Mouse (Mus musculus) left cerebral cortex, postnatal 36 days (tissue): ENCODE data around the gene Sgcg. TPM values are rescaled to one million over a fixed set of nuclear protein-coding genes. Genes with fewer than 3 reads are reported as not detected.

Source experiments
- DNase-seq, 2 experiments: peaks; one replicate each; pipeline ENCODE4 v3.0.0; 2021 to 2022; ENCODE audit warnings: low spot score in 2 of 2, mixed read lengths in 1 of 2
- intact Hi-C: fragments of 180-260 bp; cut with DNase I; formaldehyde crosslinking; loops from one replicate; pipeline ENCODE4 v1.15.1; 2025
- total RNA-seq, 2 experiments: library from RNA; stranded (reverse); gene quantifications; 2 replicates each; pipeline ENCODE4 v1.2.3; 2021

The Sgcg gene
- total RNA-seq: not detected

DNA sequence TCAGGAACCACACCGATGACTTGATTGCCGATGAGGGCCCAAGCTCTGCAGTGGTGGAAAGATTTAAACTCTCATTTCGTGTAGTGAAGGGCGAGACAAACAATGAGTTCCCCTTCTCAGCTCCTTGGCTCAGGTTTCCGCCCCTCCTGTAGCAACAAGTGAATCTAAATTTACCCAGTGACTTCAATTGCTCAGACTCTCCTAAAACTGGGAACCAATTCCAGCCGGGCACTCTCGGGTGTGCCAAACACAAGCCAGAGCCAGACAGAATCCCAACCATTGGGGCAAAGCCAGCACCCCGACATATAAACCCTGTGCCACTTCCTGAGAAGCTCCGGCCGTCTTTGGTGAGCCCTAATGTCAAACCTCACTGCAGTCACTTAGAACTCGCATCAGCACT lies at the start of gene Sgcg:
Gene Sgcg (minus strand): TSS at position 139 of the 400 bp plus-strand sequence.
- intact Hi-C loops: no loop called here
- no peak for DNase-seq

DNA sequence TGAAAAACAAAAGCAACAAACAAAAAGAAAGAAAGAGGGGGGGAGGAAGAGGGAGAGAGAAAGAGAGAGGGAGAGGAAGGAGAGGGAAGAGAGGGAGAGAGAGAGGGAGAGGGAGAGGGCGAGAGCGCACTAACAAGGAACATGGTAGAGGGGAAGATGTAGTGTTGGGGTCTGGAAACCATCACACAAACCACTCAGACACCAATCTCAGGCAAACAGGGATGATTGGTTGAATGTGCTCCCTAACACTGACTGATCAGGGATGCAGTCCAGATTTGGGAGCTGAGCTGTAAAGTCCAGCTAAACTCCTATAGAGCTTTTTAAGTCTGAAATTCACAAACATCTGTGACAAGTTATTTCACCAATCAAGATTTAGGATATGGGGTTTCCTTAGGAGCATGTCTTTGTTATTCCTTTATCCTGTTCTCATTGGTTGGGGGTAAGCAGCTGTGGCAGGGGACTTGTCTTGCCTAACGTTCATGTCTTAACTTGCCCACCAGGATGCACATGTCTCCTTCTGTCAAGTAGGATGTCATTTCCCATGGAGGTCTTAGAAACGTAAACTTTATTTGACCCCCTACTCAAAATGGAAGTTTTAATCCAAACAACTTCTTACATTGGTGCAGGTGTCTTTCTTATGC lies 45.8 kb upstream of the Sgcg start:
- intact Hi-C loops: no loop called here
- no peak for DNase-seq

DNA sequence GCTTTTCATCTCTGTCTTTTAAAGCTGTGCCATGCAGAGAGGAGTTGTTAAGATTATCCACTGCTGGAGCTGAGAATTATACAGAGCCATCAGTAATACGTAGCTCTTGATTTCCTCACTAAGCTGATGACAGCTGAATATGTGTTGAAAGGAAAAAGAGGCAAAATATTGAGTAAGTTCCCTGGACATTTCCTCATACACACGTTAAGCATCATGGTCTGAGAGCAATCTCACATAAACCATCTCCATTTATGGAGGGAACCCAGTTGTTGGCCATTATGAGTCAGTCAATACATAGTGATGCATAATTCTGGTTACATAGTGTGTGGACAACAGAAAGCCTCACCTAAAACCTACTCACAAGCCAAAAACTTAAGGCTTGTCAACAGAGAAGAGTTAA lies 44.1 kb upstream of the Sgcg start:
- intact Hi-C loops: no loop called here
- no peak for DNase-seq

DNA sequence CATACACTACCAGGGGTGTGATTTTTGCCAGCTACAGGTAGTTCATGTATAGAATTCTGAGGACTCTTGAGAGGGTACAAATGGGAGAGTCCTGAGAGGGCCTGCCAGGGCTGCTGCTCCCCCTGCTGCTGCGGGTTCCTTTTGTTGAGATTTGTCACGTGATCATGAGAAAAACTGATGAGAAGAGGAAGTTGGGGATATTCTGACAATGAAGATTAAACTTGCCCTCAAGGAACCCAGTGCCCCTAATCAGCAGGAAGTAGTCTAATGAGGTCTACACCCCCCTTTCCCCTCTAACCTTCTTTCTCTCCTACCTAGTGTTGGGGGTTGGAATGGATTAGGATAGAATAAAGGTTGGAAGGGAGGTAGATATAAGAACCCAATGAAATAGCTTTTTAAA lies 43.0 kb upstream of the Sgcg start:
- DNase-seq: no peak
- intact Hi-C loops: no loop called here

DNA sequence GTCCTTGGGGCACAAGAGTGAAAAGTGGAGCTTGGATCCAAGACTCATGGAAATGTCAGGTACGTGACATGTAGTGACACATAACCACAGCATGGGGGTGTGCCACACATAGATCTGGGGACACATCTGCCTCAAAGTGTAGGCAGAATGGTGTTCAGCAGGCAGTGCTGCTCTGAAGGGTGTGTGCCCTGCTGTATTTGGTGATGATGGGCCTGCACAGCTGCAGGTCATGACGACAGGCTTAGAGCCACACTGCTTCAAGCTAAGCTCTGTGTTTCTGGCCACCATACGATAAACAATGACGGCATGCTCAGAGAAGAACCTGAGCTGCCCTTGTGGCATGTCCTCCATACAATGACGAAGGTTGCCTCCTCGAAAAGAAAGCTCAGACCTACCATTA lies 41.5 kb upstream of the Sgcg start:
- intact Hi-C loops: loop anchor here (10.0 kb wide), 1 partner anchor 165 kb away; the partner anchor contains the start of gene Sacs

DNA sequence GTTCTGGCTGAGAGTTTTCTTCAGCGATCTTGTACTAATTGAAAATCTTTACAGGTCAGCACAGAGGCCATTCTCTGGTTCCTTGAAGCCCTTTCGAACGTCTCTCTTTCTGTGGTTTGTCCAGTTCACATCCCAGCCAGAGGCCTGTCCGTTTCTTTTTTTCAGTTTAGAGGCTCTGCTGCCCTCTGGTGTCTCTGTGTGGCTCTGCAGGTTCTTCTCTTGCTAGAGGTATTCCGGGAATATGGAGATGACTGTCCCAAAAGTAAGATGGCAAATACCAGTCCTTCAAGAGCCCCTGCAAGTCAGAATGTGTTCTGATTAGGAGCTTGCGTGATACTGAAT lies 36.4 kb upstream of the Sgcg start:
- peak in 1 of 2 experiments; percentile 29 for DNase-seq
- intact Hi-C loops: loop anchor here (1.0 to 10.0 kb wide), 3 partner anchors 52 to 496 kb away; partner anchors contain the start of gene Sacs

More for the DNA sequence above, 41.5 kb upstream of the Sgcg start:
- no peak for DNase-seq

DNA sequence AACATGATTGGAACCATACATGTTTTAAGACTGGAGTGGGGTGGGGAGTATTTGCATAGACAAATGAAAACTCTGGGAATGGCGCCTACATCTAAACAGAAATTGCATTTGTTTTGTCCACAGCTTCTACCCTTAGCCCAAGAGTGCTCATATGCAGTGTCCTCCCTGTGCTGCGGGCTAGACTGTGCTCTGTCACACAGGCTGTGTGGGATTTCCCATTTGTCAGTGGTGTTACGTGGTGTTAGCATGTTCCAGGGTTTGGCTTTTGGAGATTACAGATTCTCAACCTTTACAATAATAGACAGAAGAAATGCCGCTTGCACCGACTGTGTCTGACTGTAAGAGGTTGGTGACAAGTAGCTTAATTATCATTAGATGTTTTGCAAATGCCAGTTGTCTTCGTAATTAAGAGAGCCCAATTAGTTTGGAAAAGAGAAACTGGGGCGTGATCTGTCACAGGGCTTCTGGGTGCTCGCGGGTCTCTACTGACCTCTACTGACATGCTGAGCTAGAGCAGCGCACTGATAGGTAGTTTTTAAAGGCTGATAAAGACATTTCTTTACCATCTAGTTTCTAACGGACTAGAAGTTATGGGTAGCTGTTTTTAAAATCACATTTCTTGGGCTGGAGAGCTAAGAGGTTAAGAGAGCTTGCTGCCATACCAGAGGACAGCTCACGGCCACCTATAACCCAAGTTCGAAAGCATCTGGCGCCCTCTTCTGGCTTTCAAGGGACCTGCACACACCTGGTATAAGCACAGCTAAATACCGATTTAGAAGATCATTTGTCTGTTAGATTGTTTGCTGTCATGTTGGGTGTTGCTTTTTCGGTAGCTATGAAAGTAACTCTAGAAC lies 35.8 kb upstream of the Sgcg start:
- DNase-seq: peak; percentile 41 to 52
- intact Hi-C loops: loop anchor here (1.0 to 10.0 kb wide), 3 partner anchors 52 to 495 kb away; partner anchors contain the start of gene Sacs

DNA sequence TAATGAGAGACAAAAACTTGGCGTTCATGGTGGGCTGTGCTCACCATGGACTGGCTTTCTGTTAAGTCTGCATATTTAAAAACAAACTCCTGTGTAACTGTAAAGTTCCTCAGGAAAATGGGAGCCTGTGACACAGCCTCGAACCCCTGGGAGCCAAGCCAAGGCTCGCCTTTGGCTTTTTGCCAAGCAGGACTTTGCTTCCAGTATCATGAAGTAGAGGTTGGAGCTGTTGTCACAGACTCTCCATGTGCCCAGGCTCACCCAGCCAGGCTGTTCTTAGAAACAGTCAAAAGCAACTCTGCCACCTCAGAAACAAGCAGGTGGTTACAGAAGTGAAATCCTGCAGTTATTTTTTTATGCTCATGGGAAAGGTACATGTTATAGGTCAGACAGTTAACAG lies 32.4 kb upstream of the Sgcg start:
- no peak for DNase-seq
- intact Hi-C loops: loop anchor here (10.0 kb wide), 1 partner anchor 156 kb away; the partner anchor contains the start of gene Sacs

DNA sequence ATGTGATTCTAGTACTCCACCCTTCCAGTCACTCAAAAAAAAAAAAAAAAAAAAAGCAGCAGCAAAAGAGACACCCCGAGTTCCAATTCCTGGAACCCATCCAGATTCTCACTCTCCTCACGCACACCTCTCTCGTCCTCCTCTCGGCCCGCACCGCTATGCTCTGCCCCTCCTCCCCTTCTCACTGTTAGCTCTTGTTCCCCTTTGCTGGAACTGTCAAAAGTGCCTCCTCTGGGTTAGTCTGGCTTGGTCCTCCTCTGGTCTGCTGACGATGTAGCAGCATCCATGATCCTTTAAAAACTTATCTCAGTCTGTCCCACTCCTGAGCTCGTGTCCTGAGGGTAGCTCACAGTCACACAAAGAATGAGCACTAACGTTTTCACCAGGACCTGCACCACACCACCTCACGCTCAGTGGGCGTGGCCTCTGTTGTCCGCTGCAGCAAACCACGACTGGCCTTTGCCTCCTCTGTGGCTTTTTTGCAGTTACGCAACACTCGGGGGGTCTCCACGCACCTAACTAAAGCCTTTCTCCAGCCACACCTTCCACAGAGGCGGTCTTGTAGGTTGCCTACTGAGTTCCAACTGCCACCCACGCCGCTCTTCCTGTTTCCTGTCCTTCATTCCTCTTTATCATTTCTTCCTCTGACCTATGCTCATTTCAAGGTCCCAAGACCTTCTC lies 30.5 kb upstream of the Sgcg start:
- no peak for DNase-seq
- intact Hi-C loops: no loop called here

DNA sequence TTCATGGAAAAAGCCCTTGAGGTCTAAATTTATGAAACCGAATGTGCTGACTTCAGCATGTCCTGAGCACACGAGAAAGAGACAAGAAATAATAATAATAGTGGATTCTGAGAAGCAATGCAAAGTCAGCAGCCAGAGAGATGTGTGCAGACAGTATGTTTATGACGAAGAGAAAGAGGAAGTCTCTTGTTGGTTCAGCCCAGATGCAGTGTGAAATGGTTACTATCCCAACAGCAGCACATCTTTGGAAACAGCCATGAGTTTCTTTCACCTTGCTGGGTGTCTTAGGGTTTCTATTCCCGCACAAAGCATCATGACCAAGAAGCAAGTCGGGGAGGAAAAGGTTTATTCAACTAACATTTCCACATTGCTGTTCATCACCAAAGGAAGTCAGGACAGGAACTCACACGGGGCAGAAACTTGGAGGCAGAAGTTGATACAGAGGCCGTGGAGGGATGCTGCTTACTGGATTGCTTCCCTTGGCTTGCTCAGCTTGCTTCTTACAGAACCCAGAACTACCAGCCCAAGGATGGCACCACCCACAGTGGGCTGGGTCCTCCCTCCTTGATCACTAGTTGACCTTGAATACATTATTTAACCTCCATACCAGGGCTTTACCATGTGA lies 20.5 kb upstream of the Sgcg start:
- DNase-seq: no peak
- intact Hi-C loops: no loop called here

DNA sequence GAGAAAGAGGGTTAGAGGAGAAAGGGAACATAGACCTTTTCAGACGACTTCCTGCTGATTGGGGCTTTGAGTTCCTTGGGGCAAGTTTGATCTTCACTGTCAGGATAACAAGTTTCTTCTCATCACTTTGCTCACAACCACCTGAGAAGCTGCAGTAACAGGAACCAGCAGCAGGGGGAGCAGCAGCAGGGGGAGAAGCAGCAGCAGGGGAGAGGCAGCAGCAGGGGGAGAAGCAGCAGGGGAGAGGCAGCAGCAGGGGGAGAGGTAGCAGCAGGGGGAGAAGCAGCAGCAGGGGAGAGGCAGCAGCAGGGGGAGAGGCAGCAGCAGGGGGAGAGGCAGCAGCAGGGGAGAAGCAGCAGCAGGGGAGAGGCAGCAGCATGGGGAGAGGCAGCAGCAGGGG lies 19.0 kb upstream of the Sgcg start:
- no peak for DNase-seq
- intact Hi-C loops: no loop called here

DNA sequence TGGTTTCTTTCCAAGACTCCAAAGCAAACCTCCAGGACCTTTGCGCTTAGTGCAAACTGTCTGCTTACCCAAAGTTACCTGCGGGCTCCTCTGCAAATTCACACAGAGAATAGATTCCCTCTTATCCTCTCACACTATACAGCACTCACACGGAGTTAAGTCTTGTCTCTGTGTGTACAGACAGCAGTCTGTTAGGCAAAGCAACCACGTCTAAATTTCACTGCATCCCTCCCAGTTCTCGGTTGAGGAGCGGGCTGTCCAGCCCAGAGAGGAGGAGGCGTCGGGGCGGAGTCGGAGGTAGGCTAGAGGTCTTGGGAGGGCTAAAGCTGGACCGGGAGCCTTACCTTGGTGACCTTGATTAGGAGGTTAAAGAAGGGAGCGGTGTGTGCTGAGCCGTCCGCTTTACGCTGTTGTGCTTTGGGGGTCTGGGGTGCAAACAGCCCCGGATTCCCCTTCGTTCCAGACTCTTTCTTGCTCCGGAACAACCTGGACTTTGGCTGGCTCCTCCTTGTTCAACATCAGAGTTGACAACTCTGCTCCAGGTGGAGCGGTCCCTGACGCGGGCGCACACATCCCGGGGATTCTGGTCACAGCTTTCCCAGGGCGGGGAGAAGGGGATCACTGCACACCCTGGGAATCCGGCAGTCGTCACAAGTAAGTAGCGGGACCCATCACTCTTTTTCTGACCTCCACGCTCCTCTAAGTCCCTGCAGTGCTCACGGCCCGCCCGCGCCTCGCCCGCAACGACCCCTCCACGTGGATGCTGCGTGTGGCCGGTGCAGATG lies 16.3 kb upstream of the Sgcg start:
- DNase-seq: no peak
- intact Hi-C loops: no loop called here

DNA sequence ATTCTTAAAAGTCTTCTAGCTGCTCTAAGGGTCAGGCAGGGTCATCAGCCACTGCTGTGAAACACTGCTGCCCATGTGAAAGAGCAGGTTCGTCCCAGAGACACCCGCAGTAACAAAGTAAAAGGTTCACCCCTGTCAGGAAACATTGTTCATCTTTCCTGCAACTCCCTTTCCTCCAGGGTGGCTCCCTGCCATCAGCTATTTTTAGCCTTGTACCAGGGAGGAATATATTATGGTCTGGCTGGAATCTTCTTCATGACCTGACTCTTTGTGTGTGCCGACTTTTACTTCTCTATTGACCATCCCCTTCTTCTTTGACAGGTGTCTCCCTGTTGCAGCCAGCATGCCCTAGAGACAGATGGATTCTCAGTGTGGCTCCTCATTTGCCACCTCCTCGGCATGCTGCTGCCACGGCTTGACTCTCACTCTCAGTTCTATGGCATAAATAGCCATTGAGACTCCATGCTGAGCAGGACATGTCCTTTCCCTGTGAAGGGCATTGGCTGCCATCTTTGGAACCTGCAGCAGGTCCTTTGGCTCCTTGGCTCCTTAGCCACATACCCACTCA lies 9.7 kb upstream of the Sgcg start:
- no peak for DNase-seq
- intact Hi-C loops: no loop called here

DNA sequence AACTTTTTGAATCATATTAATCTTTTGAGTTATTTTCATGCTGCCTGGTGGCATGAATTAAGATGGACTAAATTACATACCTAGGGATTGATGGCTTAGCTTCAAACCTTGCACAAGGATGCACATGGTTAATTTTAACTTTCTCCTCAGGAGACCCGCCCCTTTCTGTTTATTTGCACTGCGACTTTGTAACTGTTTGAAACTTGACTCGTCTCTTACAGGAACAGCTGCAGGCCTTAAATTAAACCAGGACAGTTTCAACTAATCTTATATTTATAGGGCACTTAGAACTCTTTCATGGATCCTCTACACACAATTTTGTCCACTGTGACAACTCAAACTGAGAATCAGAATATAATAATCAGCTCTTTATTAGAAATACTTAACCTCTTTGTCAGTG lies 794 bp upstream of the Sgcg start:
- intact Hi-C loops: no loop called here
- no peak for DNase-seq

DNA sequence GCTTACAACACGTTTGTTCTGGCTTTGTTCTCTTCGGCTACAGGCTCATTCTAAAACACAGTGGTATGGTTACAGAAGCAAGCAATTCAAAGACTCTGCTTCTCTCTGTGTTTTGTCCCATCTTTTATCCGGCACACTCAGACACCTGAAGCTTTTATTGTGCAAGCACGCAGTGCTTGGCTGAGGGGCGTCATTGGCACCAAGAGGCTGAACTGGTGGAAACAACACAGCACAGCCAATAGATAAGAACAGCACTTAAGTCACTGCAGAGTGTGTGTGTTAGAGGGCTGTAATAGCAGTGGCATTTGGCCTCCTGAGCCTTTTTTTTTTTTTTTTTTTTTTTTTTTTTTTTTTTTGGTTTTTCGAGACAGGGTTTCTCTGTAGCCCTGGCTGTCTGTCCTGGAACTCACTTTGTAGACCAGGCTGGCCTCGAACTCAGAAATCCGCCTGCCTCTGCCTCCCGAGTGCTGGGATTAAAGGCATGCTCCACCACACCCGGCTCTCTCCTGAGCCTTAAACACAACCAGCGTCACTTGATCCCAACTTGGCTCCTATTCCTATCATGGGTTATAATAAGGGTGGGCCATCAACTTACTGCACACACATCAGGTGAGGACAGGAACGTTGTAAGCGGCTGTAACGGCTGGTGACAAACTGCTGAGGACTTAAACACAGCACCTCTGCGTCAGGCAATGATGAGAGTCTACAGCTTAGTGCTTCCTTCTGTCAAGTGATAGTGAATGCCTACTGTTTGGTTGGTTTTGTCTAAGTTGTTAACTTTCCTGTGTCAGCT lies 5.5 kb downstream of the Sgcg start:
- intact Hi-C loops: no loop called here
- no peak for DNase-seq

DNA sequence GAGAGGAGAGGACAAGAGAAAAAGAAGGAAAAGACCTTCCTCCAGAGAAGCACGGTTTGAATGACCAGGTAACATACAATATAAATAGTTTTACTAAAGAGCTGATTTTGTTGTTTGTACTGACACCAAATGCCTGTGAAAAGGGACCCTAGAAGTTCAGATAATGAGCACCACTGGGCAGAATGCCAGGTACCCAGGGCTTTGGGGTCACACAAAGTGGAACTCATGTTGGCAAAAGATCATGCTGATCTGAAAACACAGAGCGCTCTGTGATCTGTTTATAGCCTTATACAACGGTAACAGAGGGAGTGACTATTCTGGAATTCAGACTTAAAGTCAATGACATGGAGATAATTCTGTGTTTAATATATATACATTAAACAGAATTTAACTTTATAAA lies 11.8 kb downstream of the Sgcg start:
- intact Hi-C loops: no loop called here
- no peak for DNase-seq

DNA sequence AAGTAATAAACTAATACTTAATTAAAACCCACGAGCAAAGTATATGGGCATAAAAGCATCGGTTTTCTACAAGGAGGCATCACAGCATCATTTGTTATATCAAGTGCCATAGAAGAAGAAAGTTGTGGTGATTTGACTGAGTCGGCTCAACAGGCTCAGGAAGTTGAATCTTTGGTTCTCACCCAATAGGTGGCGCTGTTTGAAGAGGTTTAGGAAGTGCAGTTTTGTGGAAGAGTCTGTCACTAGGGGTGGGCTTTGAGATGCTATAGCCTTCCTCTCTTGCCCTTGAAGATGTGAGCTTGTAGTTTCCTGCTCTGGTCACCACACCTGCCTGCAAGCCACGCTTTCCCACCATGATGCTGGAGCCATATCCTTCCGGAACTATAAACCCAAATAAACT lies 15.7 kb downstream of the Sgcg start:
- intact Hi-C loops: loop anchor here (1.0 kb wide), 1 partner anchor 52 kb away; no protein-coding TSS in a partner anchor

DNA sequence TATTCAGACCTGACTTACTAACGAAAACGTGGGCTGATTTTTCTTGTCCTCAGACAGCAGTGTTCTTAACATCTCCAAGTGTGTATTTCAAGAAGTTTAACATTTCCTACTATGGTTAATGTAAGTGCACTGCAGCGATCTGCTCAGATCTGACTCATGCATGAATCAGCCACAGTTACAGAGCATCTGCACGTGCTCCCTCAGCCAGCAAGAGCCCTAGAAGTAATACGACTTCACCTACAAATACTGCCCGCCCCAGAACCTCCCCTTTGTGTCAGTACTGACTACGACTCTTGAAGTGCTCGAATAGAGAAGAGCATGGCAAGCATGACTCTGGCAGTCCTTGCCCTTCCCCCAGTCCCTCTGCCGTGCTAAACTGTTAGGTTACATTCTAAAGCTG lies 19.5 kb downstream of the Sgcg start:
- intact Hi-C loops: no loop called here
- peak; percentile 28 to 45 for DNase-seq

More for the DNA sequence above, 15.7 kb downstream of the Sgcg start:
- no peak for DNase-seq
